Mouse (Mus musculus) kidney, adult 11 months (tissue): Measurements from ENCODE around the gene Ogg1.

Experiments used
- DNase-seq: peaks from one replicate; pipeline ENCODE4 v3.0.0; 2022

Ogg1 gene

GRCm38 (mm10) chr6:113326533-113327315, at the start of gene Ogg1:
Gene Ogg1, plus strand, starts transcription at chr6:113326972.
- peak; percentile 100 for DNase-seq

GRCm38 (mm10) chr6:113281676-113282075, 45.1 kb upstream of the Ogg1 start:
- no peak for DNase-seq

- no peak for DNase-seq
These were observed 44.5 kb upstream of the Ogg1 start, which contains the start of gene Cpne9 for GRCm38 (mm10) chr6:113282101-113282802. Gene Cpne9, plus strand, starts transcription at chr6:113282307.

- DNase-seq = no peak
These were observed 43.8 kb upstream of the Ogg1 start for GRCm38 (mm10) chr6:113282969-113283368.

- DNase-seq = no peak
These were observed 43.3 kb upstream of the Ogg1 start for GRCm38 (mm10) chr6:113283500-113283899.

- no peak for DNase-seq
These were observed 41.8 kb upstream of the Ogg1 start for GRCm38 (mm10) chr6:113284931-113285330.

- DNase-seq = no peak
These were observed 40.5 kb upstream of the Ogg1 start for GRCm38 (mm10) chr6:113286316-113286715.

GRCm38 (mm10) chr6:113287236-113287635, 39.5 kb upstream of the Ogg1 start:
- no peak for DNase-seq

GRCm38 (mm10) chr6:113289346-113289745, 37.4 kb upstream of the Ogg1 start:
- DNase-seq = no peak

GRCm38 (mm10) chr6:113290346-113290745, 36.4 kb upstream of the Ogg1 start:
- DNase-seq = no peak

GRCm38 (mm10) chr6:113292938-113293337, 33.8 kb upstream of the Ogg1 start:
- DNase-seq = no peak

GRCm38 (mm10) chr6:113296046-113296445, 30.7 kb upstream of the Ogg1 start:
- no peak for DNase-seq

- no peak for DNase-seq
These were observed 30.1 kb upstream of the Ogg1 start for GRCm38 (mm10) chr6:113296639-113297038.

- no peak for DNase-seq
These were observed 25.4 kb upstream of the Ogg1 start for GRCm38 (mm10) chr6:113301350-113301749.

- DNase-seq = no peak
These were observed 24.5 kb upstream of the Ogg1 start for GRCm38 (mm10) chr6:113302258-113302657.

GRCm38 (mm10) chr6:113306322-113306985, 20.3 kb upstream of the Ogg1 start:
- DNase-seq = peak; percentile 100

GRCm38 (mm10) chr6:113306986-113307349, 19.8 kb upstream of the Ogg1 start, which contains the start of gene Brpf1:
Gene Brpf1, plus strand, starts transcription at chr6:113307137.
- no peak for DNase-seq

GRCm38 (mm10) chr6:113307481-113308121, 19.2 kb upstream of the Ogg1 start:
- DNase-seq = peak; percentile 53

GRCm38 (mm10) chr6:113308141-113308540, 18.6 kb upstream of the Ogg1 start:
- DNase-seq = peak; percentile 50

- DNase-seq = no peak
These were observed 10.8 kb upstream of the Ogg1 start for GRCm38 (mm10) chr6:113315972-113316371.

GRCm38 (mm10) chr6:113329396-113329795, 2.6 kb downstream of the Ogg1 start:
- no peak for DNase-seq

- no peak for DNase-seq
These were observed 3.8 kb downstream of the Ogg1 start for GRCm38 (mm10) chr6:113330547-113330946.

GRCm38 (mm10) chr6:113331721-113332120, 4.9 kb downstream of the Ogg1 start:
- no peak for DNase-seq
